Mouse (Mus musculus) bone marrow, adult 2 months (tissue): ENCODE data around the gene Spata22.

Source experiments
- CTCF ChIP-seq: fragments of 200-500 bp; IDR thresholded peaks from 2 replicates; pipeline ENCODE4 v1.5.1; 2011; ENCODE audit warnings: low read length, control low read depth; ENCODE audit not compliant: control insufficient read depth, insufficient read depth
- POLR2A ChIP-seq: fragments of 200-500 bp; IDR thresholded peaks from 2 replicates; pipeline ENCODE4 v1.6.1; 2011; ENCODE audit warnings: low read depth, mild to moderate bottlenecking, control low read depth, low read length, borderline replicate concordance; ENCODE audit not compliant: control insufficient read depth

DNA sequence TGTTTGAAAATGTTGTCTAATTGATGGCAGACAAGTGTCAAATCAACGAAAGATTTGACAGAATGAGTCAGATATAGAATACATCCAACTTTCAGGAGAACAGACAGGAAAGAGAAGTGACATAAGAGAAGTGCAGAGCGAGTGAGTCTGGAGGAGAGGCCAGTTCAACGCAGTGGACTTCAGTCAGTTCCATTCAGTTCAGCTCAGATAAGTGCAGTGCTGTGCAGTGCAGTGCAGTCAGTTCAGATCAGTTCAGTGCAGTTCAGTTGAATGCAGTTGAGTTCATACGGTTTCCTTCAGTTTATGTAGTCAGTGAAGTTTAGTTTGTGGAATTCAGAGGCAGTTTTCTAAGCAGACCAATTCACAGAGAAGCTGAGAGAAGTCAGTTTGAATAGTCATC, 7.4 kb downstream of the Spata22 start:
- TF ChIP-seq CTCF (no peak), POLR2A (no peak)
